Mouse (Mus musculus): ENCODE data around the gene Dbh. TPM values are rescaled to one million over a fixed set of nuclear protein-coding genes. Genes with fewer than 3 reads are reported as not detected.

Dbh gene
- polyA plus RNA-seq, 1 experiment from 2014 or later = 0.28 TPM

DNA sequence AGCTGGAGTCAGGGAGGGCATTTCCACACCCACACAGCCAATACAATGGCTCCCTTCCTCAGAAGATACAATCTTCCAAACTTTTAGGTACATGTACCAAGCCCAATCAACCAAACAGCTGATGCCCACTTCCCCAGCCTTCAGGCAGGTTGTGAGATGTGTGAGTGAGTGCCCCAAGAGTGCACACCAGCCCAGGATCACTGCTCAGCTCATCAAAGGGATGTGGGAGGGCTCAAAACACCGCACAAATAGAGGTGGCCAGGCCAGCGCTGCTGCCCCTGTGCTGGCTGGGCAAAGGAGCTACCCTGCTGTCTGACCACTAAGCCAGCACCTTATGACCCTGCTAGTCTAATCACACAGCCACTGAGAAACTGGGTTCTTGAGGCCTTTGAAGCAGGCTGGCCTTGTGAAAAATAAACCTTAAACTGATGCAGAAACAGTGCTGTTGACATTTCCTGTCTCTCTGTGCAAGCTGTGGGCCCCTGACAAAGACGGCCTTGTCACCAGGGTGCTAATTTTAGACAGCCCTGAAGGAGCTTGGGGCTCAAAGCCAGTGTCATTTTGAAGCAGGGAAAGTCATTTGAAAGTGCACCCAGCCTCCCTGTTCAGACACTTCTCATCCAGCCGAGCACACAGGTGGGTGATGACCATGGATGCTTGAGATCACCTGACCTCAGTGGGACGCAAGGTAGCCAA lies 33.7 kb downstream of the Dbh start:
- DNase-seq (ENCODE audit: low spot score) (no peak), ATAC-seq (replicated peaks; ENCODE audit: insufficient number of reproducible peaks, low FRiP score, low TSS enrichment, low read depth) (no peak)
- no peaks in the 10 kb centered on the region for H3K4me1 ChIP-seq (ENCODE audit: control insufficient read depth, insufficient read depth, low read length)
- no peaks in the 10 kb centered on the region for H3K9me3 ChIP-seq (replicated peaks; ENCODE audit: control insufficient read depth, low read length)
- no peak overlapping the region for H3K4me2 ChIP-seq (ENCODE audit: low read depth, low read length)
- H3K27me3 ChIP-seq (ENCODE audit: control insufficient read depth, insufficient read depth, low read length) = no peaks in the 10 kb centered on the region
- 49% methylated on average over 5 of the region's 5 CpGs for WGBS
- no peak overlapping the region for H3K9ac ChIP-seq (replicated peaks; ENCODE audit: low read length)
- no peaks in the 10 kb centered on the region for H3K36me3 ChIP-seq (replicated peaks; ENCODE audit: control insufficient read depth, insufficient read depth, low read depth, low read length)
- H3K27ac ChIP-seq (replicated peaks; ENCODE audit: low read depth, low read length) = no peak overlapping the region
- H3K4me3 ChIP-seq (ENCODE audit: low read depth, low read length) = no peak overlapping the region

DNA sequence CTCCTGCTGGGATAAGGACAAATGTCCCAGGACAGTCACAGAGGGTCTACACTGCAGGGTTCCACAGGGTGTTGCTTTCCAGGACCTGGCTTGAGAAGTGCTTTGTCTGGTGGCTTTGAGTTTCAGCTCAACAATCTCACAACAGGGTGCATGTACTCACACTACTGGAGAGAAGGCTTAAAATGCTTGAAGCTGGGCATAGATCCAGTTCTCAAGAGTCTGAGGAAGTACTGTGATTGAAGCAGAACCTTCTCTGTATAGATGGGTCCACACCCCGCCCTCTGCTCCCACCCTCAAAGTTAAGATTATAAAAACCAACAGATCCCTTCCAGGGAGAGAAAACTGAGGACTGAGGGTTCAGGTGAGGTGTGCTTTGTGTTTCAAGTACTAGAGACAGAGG lies 35.6 kb downstream of the Dbh start:
- no peaks in the 10 kb centered on the region for H3K36me3 ChIP-seq (replicated peaks; ENCODE audit: control insufficient read depth, insufficient read depth, low read depth, low read length)
- no peaks in the 10 kb centered on the region for H3K4me1 ChIP-seq (ENCODE audit: control insufficient read depth, insufficient read depth, low read length)
- WGBS = 81% methylated on average over 1 of the region's 1 CpGs
- no peak overlapping the region for H3K27ac ChIP-seq (replicated peaks; ENCODE audit: low read depth, low read length)
- H3K9ac ChIP-seq (replicated peaks; ENCODE audit: low read length) = no peak overlapping the region
- H3K4me2 ChIP-seq (ENCODE audit: low read depth, low read length) = no peak overlapping the region
- H3K27me3 ChIP-seq (ENCODE audit: control insufficient read depth, insufficient read depth, low read length) = no peaks in the 10 kb centered on the region
- H3K9me3 ChIP-seq (replicated peaks; ENCODE audit: control insufficient read depth, low read length) = no peaks in the 10 kb centered on the region
- ATAC-seq (replicated peaks; ENCODE audit: insufficient number of reproducible peaks, low FRiP score, low TSS enrichment, low read depth) (no peak), DNase-seq (ENCODE audit: low spot score) (no peak)
- H3K4me3 ChIP-seq (ENCODE audit: low read depth, low read length) = no peak overlapping the region

DNA sequence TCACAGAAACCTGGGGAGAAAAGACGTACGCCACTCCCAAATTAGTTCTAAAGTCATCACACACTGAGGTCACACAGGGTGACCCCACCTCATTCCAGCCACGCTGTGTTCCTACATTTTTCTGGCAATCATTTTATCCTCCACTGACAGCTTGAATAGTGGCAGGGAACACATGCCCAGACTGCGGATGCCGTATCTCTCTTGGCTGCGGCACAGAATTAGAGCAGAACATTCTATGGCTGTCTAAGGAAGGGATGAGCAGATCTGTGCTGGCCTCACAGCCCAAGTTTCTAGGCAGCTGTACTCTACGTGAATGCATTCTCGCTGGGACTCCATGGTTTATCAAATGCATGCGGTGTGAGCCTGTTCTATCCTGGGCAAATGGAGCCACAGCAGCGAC lies 40.6 kb downstream of the Dbh start:
- no peak for DNase-seq (ENCODE audit: low spot score)
- Histone ChIP-seq H3K9me3 (replicated peaks; ENCODE audit: control insufficient read depth, low read length) (no peaks in the 10 kb centered on the region), H3K36me3 (replicated peaks; ENCODE audit: control insufficient read depth, insufficient read depth, low read depth, low read length) (no peaks in the 10 kb centered on the region), H3K9ac (replicated peaks; ENCODE audit: low read length) (no peak overlapping the region), H3K27me3 (ENCODE audit: control insufficient read depth, insufficient read depth, low read length) (no peaks in the 10 kb centered on the region), H3K27ac (replicated peaks; ENCODE audit: low read depth, low read length) (no peak overlapping the region), H3K4me2 (ENCODE audit: low read depth, low read length) (no peak overlapping the region), H3K4me3 (ENCODE audit: low read depth, low read length) (no peak overlapping the region), H3K4me1 (ENCODE audit: control insufficient read depth, insufficient read depth, low read length) (no peaks in the 10 kb centered on the region)
- 70% methylated on average over 10 of the region's 10 CpGs for WGBS
- no peak for ATAC-seq (replicated peaks; ENCODE audit: insufficient number of reproducible peaks, low FRiP score, low TSS enrichment, low read depth)

DNA sequence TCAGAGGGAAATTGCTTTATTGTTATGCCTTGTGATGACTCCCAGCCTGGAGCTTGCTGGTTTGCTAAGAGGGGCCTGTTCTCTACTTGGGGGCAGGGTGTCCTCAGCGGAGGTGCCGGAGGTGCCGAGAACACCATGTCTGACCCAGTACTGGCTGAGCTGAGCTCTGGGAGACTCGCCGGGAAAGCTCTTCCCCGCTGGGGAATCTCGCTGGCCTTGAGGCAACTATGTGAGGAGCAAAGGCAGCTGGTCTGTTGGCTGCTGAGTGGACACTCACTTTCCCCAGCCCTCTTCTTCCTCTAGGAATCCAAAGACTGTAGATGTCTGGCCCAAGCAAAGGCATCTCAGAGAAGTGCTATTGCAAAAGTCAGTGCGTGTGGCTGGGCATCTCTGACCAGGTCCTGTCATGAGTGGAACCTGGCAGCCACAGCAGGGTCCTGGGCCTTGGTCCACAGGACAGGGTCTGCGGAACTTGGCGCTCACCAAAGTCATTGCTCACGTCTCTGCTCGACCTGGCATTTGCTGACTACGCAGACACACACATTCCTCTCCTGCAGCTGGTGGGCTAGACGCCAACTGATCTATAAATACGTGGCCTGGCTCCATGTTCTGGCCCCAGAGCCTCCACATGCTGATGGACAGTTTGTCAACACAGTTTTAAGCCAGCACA lies 41.2 kb downstream of the Dbh start:
- Histone ChIP-seq H3K4me3 (ENCODE audit: low read depth, low read length) (no peak overlapping the region), H3K36me3 (replicated peaks; ENCODE audit: control insufficient read depth, insufficient read depth, low read depth, low read length) (no peaks in the 10 kb centered on the region), H3K9me3 (replicated peaks; ENCODE audit: control insufficient read depth, low read length) (no peaks in the 10 kb centered on the region), H3K27me3 (ENCODE audit: control insufficient read depth, insufficient read depth, low read length) (no peaks in the 10 kb centered on the region), H3K4me2 (ENCODE audit: low read depth, low read length) (no peak overlapping the region), H3K4me1 (ENCODE audit: control insufficient read depth, insufficient read depth, low read length) (no peaks in the 10 kb centered on the region), H3K27ac (replicated peaks; ENCODE audit: low read depth, low read length) (no peak overlapping the region), H3K9ac (replicated peaks; ENCODE audit: low read length) (no peak overlapping the region)
- no peak for ATAC-seq (replicated peaks; ENCODE audit: insufficient number of reproducible peaks, low FRiP score, low TSS enrichment, low read depth)
- no peak for DNase-seq (ENCODE audit: low spot score)
- 85% methylated on average over 15 of the region's 15 CpGs for WGBS

DNA sequence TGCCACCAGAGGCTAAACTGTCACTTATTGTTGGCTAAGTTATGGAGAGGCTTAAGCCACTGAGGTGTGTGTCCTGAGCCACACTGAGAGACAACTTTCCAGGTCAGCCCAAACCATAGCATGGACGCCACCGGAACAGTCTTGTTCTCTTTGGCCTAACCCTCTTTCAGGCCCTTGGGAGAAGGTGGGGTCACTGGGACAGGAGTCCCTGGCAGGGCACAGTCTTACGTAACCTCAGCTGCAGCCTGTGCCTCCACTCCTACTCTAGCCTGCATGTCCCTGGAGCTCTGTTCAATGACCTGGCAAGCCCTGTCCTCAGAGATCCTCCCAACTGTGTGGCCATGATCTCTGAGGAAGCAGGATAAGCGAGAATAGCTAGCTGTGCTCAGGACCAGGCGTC lies 42.1 kb downstream of the Dbh start:
- no peak overlapping the region for H3K4me3 ChIP-seq (ENCODE audit: low read depth, low read length)
- no peak for DNase-seq (ENCODE audit: low spot score)
- H3K9me3 ChIP-seq (replicated peaks; ENCODE audit: control insufficient read depth, low read length) = no peaks in the 10 kb centered on the region
- ATAC-seq (replicated peaks; ENCODE audit: insufficient number of reproducible peaks, low FRiP score, low TSS enrichment, low read depth) = no peak
- H3K4me2 ChIP-seq (ENCODE audit: low read depth, low read length) = no peak overlapping the region
- H3K27me3 ChIP-seq (ENCODE audit: control insufficient read depth, insufficient read depth, low read length) = no peaks in the 10 kb centered on the region
- 87% methylated on average over 5 of the region's 5 CpGs for WGBS
- H3K4me1 ChIP-seq (ENCODE audit: control insufficient read depth, insufficient read depth, low read length) = no peaks in the 10 kb centered on the region
- no peak overlapping the region for H3K9ac ChIP-seq (replicated peaks; ENCODE audit: low read length)
- H3K27ac ChIP-seq (replicated peaks; ENCODE audit: low read depth, low read length) = no peak overlapping the region
- no peaks in the 10 kb centered on the region for H3K36me3 ChIP-seq (replicated peaks; ENCODE audit: control insufficient read depth, insufficient read depth, low read depth, low read length)

DNA sequence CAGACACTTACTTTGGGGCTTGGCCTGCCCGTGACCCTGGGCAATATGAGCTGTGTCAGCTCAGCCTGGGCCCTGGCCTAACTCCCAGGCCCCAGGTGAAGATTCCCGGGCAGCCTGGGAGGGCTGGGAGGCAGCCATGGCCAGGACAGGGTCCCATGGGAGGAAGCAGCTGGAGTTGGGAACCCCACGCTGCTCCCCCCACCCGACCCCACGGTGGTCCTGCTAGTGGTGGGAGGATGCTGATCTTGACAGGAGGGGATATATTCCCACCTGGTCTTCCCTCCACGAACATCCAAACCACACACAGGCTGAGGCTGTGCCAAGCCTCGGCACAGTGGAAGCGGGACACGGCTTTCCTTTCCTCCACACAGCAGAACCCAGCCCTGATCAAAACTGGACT lies 44.3 kb downstream of the Dbh start:
- no peaks in the 10 kb centered on the region for H3K27me3 ChIP-seq (ENCODE audit: control insufficient read depth, insufficient read depth, low read length)
- WGBS = 70% methylated on average over 9 of the region's 9 CpGs
- H3K4me3 ChIP-seq (ENCODE audit: low read depth, low read length) = no peak overlapping the region
- no peak overlapping the region for H3K4me2 ChIP-seq (ENCODE audit: low read depth, low read length)
- no peaks in the 10 kb centered on the region for H3K9me3 ChIP-seq (replicated peaks; ENCODE audit: control insufficient read depth, low read length)
- no peak overlapping the region for H3K9ac ChIP-seq (replicated peaks; ENCODE audit: low read length)
- no peaks in the 10 kb centered on the region for H3K36me3 ChIP-seq (replicated peaks; ENCODE audit: control insufficient read depth, insufficient read depth, low read depth, low read length)
- no peak overlapping the region for H3K27ac ChIP-seq (replicated peaks; ENCODE audit: low read depth, low read length)
- DNase-seq (ENCODE audit: low spot score) = no peak
- no peaks in the 10 kb centered on the region for H3K4me1 ChIP-seq (ENCODE audit: control insufficient read depth, insufficient read depth, low read length)
- ATAC-seq (replicated peaks; ENCODE audit: insufficient number of reproducible peaks, low FRiP score, low TSS enrichment, low read depth) = no peak

DNA sequence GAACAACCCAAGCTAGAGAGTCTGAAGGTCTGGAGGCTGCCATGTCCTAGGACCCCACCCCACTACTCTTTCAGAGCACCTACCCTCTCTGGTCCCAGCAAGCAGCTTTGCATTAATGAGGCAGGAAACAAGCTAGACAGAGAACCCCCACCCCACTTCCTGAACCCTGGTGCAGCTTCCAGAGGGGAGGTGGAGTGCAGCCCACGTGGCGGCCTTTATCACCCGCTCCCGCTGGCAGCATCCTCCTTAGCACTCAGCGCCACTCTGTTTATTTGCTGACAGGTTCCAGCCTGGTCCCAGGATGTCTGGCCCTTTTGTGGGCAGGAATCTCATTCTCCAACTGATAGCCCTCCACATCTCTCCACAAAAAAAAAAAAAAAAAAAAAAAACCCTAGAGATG lies 44.8 kb downstream of the Dbh start:
- no peaks in the 10 kb centered on the region for H3K36me3 ChIP-seq (replicated peaks; ENCODE audit: control insufficient read depth, insufficient read depth, low read depth, low read length)
- H3K27me3 ChIP-seq (ENCODE audit: control insufficient read depth, insufficient read depth, low read length) = no peaks in the 10 kb centered on the region
- 0 out of 2 replicates have a peak, but pooled peaks have one; percentile 24 for ATAC-seq (replicated peaks; ENCODE audit: insufficient number of reproducible peaks, low FRiP score, low TSS enrichment, low read depth)
- H3K4me3 ChIP-seq (ENCODE audit: low read depth, low read length) = no peak overlapping the region
- no peak overlapping the region for H3K9ac ChIP-seq (replicated peaks; ENCODE audit: low read length)
- WGBS = 48% methylated on average over 5 of the region's 5 CpGs
- H3K4me2 ChIP-seq (ENCODE audit: low read depth, low read length) = no peak overlapping the region
- DNase-seq (ENCODE audit: low spot score) = peak; percentile 33
- H3K9me3 ChIP-seq (replicated peaks; ENCODE audit: control insufficient read depth, low read length) = no peaks in the 10 kb centered on the region
- H3K4me1 ChIP-seq (ENCODE audit: control insufficient read depth, insufficient read depth, low read length) = no peaks in the 10 kb centered on the region
- no peak overlapping the region for H3K27ac ChIP-seq (replicated peaks; ENCODE audit: low read depth, low read length)

DNA sequence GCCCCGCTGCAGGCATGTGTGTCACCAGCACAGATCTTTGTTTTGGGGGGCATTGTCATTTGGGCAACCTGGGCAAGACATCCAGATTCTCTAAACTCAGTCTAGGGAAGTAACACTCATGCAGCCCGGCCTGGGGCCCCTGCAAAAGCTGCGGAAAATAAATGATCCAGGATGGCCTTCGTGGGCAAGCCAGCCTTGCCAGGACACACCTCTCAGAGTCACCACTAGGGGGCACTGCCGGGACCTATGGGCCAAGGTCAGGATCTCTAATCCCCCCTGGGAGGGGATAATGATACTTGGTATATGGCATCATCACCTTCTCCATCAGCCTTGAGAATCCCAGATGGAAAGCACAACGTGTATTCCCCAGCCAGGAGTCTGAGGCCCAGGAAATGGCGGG lies 45.2 kb downstream of the Dbh start:
- 59% methylated on average over 7 of the region's 7 CpGs for WGBS
- Histone ChIP-seq H3K27ac (replicated peaks; ENCODE audit: low read depth, low read length) (no peak overlapping the region), H3K4me1 (ENCODE audit: control insufficient read depth, insufficient read depth, low read length) (no peaks in the 10 kb centered on the region)

More for the DNA sequence above, 45.2 kb downstream of the Dbh start:
- no peak overlapping the region for H3K9ac ChIP-seq (replicated peaks; ENCODE audit: low read length)
- ATAC-seq (replicated peaks; ENCODE audit: insufficient number of reproducible peaks, low FRiP score, low TSS enrichment, low read depth) = no peak
- no peak overlapping the region for H3K4me3 ChIP-seq (ENCODE audit: low read depth, low read length)
- H3K4me2 ChIP-seq (ENCODE audit: low read depth, low read length) = no peak overlapping the region
- H3K27me3 ChIP-seq (ENCODE audit: control insufficient read depth, insufficient read depth, low read length) = no peaks in the 10 kb centered on the region
- no peaks in the 10 kb centered on the region for H3K36me3 ChIP-seq (replicated peaks; ENCODE audit: control insufficient read depth, insufficient read depth, low read depth, low read length)
- peak; percentile 54 for DNase-seq (ENCODE audit: low spot score)
- H3K9me3 ChIP-seq (replicated peaks; ENCODE audit: control insufficient read depth, low read length) = no peaks in the 10 kb centered on the region

Data from embryonic facial prominence, embryonic 11.5 days (tissue).